Mouse (Mus musculus): ENCODE data around the gene Hist1h2af. TPM values are rescaled to one million over a fixed set of nuclear protein-coding genes. Genes with fewer than 3 reads are reported as not detected.

The Hist1h2af gene
- 126 and 148 TPM in 2 replicates for polyA plus RNA-seq (2012; rRNA removed)

DNA sequence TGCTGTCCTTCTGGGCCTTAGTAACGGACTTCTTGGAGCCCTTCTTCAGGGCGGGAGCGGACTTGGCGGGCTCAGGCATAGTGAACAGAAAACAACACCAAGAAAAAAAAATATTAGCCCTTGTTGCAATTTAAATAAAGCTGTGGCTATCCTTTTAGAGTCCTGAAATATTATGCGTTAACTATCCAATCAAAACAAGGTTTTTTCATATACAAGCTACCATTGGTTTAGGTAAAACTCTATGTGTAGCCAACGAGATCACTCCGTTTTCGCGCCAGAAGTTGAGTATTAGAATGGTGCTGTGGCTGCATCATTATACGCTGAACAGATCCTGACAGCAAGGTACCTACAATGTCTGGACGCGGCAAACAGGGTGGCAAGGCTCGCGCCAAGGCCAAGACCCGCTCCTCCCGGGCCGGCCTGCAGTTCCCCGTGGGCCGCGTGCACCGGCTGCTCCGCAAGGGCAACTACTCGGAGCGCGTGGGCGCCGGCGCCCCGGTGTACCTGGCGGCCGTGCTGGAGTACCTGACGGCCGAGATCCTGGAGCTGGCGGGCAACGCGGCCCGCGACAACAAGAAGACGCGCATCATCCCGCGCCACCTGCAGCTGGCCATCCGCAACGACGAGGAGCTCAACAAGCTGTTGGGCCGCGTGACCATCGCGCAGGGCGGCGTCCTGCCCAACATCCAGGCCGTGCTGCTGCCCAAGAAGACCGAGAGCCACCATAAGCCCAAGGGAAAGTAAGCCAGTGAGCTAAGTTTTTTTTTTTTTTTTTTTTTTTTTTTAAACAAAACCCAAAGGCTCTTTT lies at the start of gene Hist1h2af:
Gene Hist1h2af (plus strand): TSS at position 347 of the 808 bp plus-strand sequence.

DNA sequence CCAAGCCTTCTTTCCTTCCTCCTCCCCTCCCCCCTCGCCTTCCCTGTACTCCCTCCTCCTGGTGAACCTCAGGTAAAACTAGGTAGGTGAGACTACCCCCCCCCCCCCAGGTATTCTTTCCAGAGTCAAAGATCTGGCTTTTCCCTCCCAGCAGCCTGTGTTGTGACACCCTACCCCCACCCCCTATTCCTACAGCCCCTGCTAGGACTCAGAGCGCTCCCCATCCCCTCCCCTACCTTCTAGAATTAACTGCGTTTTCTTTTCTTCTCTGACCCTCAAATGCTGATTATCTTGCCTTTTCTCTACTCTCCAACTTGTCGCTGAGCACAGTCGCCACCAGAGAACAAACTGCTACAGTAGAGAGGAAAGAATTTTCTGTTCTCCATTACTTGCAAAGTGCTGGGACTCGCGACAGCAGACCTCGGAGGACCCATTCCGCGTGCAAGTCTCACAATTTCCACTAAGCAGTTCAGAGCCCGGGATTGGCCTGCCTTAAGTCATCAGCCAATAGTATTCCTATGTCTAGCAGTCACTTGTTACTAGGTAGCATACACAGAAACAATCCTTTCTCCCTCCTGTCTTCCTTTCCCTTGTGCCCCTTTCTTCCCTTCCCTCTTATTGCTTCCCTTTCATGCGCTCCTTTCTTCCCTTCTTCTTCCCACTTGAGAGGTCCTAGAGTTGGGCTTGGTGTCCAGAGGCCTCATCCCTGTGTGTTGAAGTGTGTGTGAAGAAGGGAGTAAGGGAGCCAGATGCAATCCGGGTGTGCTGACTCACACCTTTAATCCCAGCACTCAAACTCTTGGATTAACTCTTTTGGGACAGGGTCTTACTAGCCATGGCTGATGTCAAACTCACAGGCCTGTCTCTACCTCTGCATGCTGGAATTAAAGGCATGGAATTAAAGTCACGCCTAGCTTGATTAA lies 45.0 kb upstream of the Hist1h2af start, which contains the start of gene Btn2a2:
Gene Btn2a2 (minus strand): TSS at position 458 of the 923 bp plus-strand sequence.

DNA sequence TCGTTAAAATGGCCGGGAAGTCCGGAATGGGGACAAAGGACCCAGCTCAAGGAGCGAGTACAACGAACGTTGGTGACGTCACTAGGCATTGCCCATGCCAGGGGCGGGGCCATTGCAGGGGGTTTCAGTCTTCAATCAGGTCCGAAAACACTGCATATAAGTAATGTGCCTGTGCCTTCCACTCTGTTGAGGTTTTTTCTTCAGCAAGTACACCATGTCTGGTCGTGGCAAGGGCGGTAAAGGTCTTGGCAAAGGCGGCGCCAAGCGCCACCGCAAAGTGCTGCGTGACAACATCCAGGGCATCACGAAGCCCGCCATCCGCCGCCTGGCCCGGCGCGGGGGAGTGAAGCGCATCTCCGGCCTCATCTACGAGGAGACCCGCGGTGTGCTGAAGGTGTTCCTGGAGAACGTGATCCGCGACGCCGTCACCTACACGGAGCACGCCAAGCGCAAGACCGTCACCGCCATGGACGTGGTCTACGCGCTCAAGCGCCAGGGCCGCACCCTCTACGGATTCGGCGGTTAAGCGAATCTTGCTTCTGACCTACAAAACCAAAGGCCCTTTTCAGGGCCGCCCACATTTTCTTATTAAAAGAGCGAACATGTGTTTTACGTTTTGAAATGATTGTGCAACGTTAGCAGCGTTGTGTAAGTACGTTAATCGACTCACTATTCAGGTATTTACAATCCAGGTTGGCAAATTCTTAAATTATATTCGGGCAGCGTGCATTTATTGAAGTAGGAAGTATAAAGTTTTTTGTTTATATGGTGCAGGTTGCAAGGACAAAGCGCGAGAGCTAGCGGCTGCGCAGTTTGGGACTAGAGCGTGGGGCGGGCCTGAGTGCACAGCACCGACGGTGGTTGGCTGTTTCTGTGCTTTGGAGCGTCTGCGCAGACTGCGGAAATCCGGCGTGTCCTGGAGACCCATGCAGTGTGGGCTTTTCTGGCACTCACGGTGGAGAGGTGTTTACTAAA lies 2.5 kb upstream of the Hist1h2af start, which contains the start of gene Hist1h4h:
Gene Hist1h4h (plus strand): TSS at position 150 of the 975 bp plus-strand sequence.

DNA sequence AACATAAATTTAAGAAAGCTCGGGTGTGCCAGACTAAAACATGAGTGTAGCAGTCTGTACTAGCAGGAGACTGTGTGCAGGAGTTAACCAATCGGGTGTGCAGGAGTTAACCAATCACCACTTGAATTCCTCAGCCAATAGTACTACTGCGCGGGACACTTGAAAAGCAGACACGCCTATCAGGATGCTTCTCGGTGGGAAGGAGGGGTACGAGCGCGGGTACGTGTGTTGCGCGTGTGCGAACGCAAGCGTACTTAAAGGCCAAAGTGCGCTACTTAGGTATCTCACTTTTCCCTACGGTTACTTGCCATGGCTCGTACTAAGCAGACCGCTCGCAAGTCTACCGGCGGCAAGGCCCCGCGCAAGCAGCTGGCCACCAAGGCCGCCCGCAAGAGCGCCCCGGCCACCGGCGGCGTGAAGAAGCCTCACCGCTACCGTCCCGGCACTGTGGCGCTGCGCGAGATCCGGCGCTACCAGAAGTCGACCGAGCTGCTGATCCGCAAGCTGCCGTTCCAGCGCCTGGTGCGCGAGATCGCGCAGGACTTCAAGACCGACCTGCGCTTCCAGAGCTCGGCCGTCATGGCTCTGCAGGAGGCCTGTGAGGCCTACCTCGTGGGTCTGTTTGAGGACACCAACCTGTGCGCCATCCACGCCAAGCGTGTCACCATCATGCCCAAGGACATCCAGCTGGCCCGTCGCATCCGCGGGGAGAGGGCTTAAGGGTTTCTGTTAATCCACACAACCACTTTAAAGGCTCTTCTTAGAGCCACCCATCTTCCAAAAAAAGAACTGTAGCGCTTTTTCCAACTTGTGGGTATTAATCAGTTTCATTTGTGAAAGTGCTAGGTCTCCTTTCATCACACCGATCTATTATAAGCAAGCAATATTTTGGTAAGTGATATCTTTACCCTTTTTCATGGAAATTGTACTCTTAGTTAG lies 1.7 kb downstream of the Hist1h2af start, which contains the start of gene Hist1h3g:
Gene Hist1h3g (plus strand): TSS at position 286 of the 939 bp plus-strand sequence.

DNA sequence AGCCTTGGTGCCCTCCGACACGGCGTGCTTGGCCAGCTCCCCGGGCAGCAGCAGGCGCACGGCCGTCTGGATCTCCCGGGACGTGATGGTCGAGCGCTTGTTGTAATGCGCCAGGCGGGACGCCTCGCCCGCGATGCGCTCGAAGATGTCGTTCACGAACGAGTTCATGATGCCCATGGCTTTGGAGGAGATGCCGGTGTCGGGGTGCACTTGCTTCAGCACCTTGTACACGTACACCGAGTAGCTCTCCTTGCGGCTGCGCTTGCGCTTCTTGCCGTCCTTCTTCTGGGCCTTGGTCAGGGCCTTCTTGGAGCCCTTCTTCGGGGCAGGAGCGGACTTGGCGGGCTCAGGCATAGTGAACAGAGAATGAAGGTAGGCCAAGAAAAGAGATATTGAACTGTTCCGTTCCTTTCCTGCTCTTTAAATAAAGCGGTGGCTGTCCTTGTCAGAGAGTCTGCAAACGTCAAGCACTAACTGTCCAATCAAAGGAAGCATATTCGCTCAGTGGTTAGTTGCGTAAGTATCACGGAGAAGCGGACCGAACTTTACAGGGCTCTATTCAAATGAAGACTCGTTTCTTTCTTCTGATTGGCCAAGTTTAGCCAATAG lies 9.4 kb downstream of the Hist1h2af start, which contains the start of gene Hist1h2bh:
Gene Hist1h2bh (minus strand): TSS at position 394 of the 609 bp plus-strand sequence.

DNA sequence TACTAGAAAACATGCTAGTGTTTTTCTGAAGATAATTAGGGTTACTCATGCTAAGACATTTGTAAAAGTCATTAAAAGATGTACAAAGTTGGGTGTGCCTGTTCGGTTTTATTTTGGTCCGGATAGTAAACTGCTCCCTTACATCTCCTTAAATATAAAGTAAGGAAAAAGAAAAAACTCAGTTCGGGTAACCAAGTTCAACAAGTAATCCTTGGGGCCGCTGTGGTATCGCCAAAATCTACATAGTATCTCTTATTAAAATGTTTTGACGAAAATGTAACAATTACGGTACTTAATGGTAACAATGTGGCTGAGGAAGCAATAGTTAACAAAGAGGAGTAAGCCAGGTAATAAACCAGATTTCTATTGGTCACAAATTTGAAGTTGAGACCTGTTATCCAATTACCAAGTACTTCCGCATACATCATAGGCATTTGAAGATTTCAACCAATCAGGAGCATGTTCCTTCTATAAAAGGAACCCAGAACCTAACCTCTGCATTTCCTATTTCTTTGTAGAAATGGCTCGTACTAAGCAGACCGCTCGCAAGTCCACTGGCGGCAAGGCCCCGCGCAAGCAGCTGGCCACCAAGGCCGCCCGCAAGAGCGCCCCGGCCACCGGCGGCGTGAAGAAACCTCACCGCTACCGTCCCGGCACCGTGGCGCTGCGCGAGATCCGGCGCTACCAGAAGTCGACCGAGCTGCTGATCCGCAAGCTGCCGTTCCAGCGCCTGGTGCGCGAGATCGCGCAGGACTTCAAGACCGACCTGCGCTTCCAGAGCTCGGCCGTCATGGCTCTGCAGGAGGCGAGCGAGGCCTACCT lies 10.5 kb downstream of the Hist1h2af start, which contains the start of gene Hist1h3f:
Gene Hist1h3f (plus strand): TSS at position 88 of the 822 bp plus-strand sequence.

DNA sequence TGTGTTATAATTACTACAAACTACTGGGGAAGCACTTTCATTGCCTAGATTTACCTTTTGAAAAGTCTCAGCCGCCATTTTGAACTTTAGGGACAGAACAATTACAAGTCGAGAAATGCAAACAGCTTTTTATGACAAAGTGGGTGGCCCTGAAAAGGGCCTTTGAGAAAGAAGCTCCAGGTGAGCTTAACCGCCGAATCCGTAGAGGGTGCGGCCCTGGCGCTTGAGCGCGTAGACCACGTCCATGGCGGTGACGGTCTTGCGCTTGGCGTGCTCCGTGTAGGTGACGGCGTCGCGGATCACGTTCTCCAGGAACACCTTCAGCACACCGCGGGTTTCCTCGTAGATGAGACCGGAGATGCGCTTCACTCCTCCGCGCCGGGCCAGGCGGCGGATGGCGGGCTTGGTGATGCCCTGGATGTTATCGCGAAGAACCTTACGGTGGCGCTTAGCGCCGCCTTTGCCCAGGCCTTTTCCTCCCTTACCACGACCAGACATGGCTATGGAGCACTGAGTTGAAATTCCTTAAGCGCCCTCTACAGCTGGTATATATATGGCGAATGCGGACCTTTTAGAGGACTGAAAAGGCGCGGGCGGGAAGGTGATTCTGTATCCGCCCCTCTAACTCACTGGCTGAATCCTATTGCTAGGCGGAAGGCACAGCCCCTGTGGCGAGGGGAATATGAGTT lies 17.6 kb downstream of the Hist1h2af start, which contains the start of gene Hist1h4f:
Gene Hist1h4f (minus strand): TSS at position 503 of the 689 bp plus-strand sequence.

DNA sequence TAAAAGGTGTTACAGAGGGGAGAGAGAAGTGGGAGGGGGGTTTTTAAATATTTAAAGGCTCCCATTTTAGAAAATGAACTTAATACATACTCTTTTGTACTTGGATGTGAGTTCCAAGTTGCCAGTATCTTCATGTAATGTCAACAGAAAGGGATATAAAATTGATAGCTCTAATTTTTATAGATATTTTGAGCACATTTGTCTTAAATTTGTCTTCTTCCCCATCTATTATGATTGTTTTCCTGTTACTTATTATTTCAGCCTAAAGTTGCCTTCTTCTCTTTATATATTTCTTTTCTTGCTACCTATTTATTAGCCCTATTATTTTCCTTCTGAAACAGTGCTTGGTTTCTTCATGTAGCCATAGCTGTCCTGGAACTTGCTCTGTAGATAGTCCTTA lies 19.3 kb downstream of the Hist1h2af start, which contains the start of gene Hist1h1d:
Gene Hist1h1d (plus strand): TSS at position 301 of the 400 bp plus-strand sequence.

DNA sequence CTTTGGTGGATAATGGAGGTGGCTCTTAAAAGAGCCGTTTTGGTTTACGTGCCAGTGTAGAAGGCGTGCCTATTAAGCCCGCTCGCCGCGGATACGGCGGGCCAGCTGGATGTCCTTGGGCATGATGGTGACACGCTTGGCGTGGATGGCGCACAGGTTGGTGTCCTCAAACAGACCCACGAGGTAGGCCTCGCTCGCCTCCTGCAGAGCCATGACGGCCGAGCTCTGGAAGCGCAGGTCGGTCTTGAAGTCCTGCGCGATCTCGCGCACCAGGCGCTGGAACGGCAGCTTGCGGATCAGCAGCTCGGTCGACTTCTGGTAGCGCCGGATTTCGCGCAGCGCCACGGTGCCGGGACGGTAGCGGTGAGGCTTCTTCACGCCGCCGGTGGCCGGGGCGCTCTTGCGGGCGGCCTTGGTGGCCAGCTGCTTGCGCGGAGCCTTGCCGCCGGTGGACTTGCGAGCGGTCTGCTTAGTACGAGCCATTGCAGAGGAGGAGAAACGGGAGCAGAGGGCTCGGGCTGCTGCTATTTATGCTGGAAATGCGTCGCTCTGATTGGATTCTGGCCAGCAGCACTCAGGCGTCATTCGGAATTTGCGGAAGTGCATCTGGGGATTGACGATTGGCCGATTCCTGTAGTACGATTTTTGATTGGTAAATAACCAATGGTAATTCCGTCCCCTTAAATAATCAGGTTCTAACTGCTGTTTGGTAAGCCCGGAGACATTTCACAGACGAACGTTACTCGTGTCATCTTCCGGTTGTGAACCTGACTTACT lies 28.4 kb downstream of the Hist1h2af start, which contains the start of gene Hist1h3e:
Gene Hist1h3e (minus strand): TSS at position 487 of the 777 bp plus-strand sequence.

DNA sequence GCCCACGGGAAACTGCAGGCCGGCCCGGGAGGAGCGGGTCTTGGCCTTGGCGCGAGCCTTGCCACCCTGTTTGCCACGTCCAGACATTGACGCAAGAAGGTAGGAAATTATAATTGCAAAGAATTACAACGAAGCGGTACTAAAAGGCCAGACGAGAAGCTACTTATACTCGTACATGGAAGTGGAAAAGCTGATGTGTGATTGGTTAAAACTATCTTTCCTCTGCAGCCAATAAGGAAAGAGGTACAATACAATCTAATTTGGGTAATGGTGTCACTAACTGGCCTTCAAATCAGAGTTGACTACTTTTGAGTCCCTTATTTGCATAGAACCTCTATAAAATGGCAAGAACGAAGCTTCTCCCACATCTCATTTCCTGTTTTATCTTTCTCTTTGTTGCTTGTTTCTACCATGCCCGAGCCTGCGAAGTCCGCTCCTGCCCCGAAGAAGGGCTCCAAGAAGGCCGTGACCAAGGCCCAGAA lies 37.4 kb downstream of the Hist1h2af start, which contains the start of the genes Hist1h2ae and Hist1h2bg:
Gene Hist1h2ae (minus strand): TSS at position 199 of the 482 bp plus-strand sequence.
Gene Hist1h2bg (plus strand): TSS at position 375 of the 482 bp plus-strand sequence.

DNA sequence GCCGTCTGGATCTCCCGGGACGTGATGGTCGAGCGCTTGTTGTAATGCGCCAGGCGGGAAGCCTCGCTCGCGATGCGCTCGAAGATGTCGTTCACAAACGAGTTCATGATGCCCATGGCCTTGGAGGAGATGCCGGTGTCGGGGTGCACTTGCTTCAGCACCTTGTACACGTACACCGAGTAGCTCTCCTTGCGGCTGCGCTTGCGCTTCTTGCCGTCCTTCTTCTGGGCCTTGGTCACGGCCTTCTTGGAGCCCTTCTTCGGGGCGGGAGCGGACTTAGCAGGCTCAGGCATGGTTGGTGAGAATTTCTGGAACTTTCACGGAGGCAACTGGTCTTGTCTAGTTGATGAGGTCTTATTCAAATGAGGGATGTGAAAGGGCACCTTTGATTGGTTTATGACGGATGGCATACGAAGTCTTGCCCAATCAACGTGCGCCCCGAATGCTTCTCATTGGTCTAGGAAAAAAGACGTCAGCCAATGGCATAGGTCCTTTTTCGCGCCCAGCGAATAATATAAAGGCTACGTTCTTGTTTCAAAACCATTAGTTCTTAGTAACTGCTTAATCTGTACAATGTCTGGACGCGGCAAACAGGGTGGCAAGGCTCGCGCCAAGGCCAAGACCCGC lies 40.3 kb downstream of the Hist1h2af start, which contains the start of the genes Hist1h2bf and Hist1h2ad:
Gene Hist1h2bf (minus strand): TSS at position 299 of the 627 bp plus-strand sequence.
Gene Hist1h2ad (plus strand): TSS at position 484 of the 627 bp plus-strand sequence.

DNA sequence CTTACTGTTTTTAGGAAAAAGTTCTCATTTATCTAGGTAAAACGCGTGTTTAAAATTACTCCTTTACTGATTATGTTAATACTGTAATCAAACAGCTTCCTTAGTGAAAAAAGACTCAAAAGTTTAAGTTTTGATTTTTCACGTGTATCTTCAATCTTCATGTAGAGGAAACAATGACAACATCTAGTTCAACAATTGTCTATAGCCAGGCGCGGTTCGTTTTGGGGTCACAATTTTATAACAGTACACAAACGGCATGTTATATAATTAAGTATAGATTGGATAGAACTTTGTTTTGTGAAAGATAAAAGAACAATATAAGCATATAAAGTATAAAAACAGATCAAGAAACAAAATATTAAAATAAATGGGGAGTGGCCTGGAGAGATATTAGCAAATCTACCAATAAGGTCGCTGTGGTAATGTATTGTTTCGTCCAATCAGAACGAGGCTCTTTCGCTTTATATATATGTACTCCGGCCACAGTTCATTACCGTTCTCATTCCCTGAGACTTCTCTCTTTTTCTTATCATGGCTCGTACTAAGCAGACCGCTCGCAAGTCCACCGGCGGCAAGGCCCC lies 41.7 kb downstream of the Hist1h2af start, which contains the start of gene Hist1h3d:
Gene Hist1h3d (plus strand): TSS at position 493 of the 581 bp plus-strand sequence.

DNA sequence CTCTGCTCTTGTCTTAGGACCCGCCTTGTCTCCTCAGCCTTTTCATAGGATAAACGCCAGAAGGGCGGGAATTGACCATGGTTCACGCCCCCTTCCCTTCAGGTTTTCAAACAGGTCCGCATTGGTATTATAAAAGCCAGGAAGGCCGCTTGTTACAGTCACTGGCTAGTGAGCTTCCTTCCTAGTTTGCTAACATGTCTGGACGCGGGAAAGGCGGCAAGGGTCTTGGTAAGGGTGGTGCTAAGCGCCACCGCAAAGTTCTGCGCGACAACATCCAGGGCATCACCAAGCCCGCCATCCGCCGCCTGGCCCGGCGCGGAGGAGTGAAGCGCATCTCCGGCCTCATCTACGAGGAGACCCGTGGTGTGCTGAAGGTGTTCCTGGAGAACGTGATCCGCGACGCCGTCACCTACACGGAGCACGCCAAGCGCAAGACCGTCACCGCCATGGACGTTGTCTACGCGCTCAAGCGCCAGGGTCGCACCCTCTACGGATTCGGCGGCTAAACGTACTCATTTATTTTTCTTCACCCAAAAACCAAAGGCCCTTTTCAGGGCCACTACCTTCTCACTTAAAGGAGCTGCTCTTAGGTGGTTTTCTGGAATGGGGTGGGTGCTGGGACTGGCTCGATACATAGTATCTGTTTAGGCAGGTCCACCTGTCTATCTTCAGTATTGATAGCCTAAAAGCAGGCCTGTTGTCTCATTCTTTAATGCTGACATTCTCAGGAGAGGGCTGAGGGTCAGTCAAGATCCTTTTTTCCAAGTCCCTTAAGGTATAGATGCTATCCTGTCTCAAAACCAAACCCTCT lies 47.9 kb downstream of the Hist1h2af start, which contains the start of gene Hist1h4d:
Gene Hist1h4d (plus strand): TSS at position 191 of the 811 bp plus-strand sequence.

